Mouse (Mus musculus) testis, adult 2 months (tissue): ENCODE data around the gene Hist1h4f.

ENCODE experiments used
- CTCF ChIP-seq: fragments of 200-500 bp; IDR thresholded peaks from 2 replicates; pipeline ENCODE4 v1.5.1; 2012; ENCODE audit warnings: low read depth, mild to moderate bottlenecking, inconsistent platforms, low read length, moderate library complexity; ENCODE audit not compliant: control insufficient read depth, insufficient read depth, insufficient replicate concordance
- POLR2A ChIP-seq: fragments of 200-500 bp; IDR thresholded peaks from 2 replicates; pipeline ENCODE4 v1.6.1; 2012; ENCODE audit warnings: low read depth, mild to moderate bottlenecking, inconsistent platforms, low read length, moderate library complexity; ENCODE audit not compliant: control insufficient read depth

DNA sequence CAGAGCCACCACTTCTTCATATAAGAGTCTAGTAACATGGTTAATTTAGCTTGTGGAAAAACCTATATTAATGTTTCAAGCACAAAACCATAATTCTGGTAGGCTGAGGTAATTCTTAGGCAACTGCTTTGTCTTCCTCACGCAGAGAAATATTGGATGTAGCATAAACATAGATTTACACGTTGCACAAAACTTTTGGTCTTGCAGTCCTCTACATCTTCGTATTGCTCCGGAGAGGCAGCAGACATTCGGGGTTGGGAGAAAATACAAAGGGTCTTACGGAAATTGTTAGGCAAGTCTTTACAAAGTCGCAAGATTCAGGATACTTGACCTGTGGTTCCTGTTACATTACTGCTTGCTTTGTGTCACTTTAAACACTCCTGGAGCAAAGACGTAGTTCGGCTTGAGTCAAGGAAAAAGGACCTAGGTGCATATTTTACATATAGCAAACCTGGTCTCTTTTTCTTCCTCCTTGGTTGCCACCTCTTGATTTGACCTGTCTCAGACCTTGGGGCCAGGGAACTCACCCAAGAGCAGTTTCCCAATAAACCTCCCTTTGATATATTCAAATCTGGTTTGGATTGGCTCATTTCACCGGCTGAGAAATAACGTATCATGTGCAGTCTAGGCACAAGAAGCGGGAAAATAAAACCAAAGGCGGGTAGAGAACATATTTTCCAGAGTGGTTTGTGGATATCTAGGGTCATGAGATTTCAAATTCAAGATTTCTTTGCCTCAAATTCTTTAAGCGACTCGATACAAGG is 16.9 kb downstream of the Hist1h4f start:
- TF ChIP-seq POLR2A (no peak), CTCF (no peak)
